Mouse (Mus musculus): ENCODE measurements at regions not wholly inside any gene's neighbourhood (a gene's known extent, or its start where the extent isn't known, plus 50 kb on each side); places are given as distances from the start of the nearest gene placed in this dataset.

DNA sequence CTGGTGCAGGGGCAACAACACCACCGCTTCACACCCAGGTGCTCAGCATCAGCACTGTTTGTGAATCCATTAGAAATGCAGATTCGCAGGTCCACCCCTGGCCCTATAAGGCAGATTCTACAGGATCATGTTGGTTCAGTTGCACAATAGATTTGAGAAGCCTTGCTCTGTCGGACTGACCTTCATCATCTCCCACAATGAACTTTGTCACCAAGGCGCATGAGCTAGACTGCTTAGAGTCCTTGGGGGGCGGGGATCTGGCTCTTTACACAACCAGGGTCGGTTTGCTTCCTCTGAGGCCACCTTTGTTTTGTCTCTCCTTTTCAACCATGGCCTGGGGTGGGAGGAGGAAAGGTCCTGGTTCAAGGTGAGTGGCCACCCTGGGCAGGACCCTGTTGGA lies 209.7 kb downstream of the Igsf11 start:
- no peak for DNase-seq (ENCODE audit: low read depth, low spot score)

- DNase-seq (ENCODE audit: low read depth, low spot score), result no peak
Measured at GRCm38 (mm10) chr16:39103360-39104095, 211.1 kb downstream of the Igsf11 start.

GRCm38 (mm10) chr16:39109383-39110033 lies 217.0 kb downstream of the Igsf11 start:
- peak; percentile 20 for DNase-seq (ENCODE audit: low read depth, low spot score)

GRCm38 (mm10) chr16:39110089-39110488 lies 217.6 kb downstream of the Igsf11 start:
- no peak for DNase-seq (ENCODE audit: low read depth, low spot score)

DNA sequence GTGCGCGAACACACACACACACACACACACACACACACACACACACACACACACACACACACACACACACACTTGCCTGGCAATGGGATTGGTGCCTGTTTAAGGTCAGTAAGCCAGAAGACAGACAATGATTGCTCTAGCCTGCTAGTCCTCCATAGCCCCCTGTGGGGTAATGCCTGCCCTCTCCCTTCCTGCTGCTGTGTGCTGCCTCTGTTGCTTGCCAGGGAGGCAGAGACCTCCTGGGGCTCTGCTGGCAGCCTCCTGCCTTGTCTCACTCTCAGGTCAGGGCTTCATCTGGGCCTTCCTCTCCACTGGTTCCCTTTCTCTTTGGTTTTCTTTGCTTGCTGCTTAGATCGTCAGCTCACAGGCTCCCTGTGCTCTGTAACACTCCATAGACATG lies 225.6 kb downstream of the Igsf11 start:
- no peak for DNase-seq (ENCODE audit: low read depth, low spot score)

DNA sequence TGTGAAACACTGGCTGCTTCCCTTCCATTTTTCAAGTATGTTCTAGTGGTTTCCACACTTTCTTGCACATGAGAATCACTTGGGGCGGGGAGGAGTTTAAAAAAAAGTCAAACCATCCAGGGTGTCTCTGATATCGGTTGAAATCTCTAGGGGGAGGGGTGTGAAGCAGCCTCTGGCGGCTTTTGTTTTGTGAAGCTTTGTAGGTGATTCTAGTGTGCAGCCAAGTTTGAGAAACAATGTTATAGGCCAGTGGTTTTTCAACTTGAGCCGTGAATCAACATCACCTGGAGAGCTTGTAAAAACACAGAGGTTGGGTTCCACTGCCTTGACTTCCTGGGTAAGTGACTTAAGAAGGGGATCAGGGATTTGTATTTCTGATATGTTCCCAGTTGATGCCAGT lies 227.3 kb downstream of the Igsf11 start:
- DNase-seq (ENCODE audit: low read depth, low spot score), result no peak

- no peak for DNase-seq (ENCODE audit: low read depth, low spot score)
Measured at GRCm38 (mm10) chr16:39123445-39123952, 231.0 kb downstream of the Igsf11 start.

DNA sequence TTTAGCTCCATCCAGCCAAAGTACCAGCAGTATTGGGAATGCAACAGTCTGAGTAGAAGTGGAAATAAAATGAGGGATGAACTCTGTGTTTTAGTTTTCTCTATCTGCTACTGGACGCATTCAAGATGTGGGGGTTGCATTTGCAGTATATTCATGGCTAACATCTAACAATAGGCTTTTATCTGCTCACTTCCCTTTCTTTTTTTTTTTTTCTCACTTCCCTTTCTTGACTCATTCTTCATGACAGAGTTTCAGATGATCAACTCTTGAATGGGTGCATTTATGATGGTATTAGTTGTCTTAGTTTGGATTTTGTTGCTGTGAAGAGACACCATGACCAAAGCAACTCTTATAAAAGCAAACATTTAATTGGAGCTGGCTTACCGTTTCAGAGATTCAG lies 240.0 kb downstream of the Igsf11 start:
- no peak for DNase-seq (ENCODE audit: low read depth, low spot score)

- DNase-seq (ENCODE audit: low read depth, low spot score), result no peak
Measured at GRCm38 (mm10) chr16:39135777-39136176, 243.3 kb downstream of the Igsf11 start.

GRCm38 (mm10) chr16:39147151-39147550 lies 254.7 kb downstream of the Igsf11 start:
- DNase-seq (ENCODE audit: low read depth, low spot score), result no peak

DNA sequence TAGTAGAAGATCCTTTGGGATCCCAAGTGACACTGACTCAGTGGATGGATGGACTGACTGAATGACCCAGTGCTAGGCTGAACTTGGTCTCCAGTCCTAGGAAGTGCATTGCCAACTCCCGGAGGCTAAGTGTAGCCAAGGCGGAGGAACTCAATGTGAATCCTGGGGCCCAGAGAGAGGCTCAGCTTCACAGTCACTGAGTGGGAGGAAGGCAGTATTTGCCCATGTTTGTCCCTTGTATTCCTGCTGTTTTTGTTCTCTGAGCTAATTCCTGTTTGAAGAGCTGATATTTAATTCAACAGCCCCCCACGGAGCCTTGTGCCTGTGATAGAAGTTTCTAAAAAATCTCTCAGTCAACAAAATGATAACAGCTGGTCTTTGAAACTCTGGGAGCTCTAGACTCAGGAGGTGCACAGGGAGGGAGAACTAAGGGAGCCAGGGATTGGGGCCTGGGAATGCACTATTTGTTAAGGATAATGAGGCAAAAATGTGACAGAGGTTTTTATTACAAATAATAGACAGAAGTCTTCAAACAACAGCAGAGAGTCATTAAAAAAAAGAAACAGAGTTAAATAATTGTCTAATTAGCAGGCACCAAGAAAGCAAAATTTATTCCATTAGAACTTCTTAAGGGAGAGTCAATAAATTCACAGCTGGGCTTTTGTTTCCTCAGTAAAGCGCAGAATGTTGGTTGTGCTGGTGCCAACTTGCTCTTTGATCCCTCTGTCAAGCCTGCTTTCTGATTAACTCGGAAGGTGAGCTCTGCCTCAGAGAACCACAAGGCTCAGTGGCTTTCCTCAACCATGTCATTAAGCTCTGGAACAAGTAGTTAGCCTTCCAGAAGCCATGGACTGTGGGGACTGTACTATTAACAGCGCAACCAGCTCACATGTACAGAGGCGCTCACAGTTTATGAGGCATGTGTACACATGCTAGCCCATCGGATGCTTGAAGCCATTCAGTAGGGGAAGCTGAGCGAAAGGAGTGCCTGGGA lies 259.2 kb downstream of the Igsf11 start:
- no peak for DNase-seq (ENCODE audit: low read depth, low spot score)

DNA sequence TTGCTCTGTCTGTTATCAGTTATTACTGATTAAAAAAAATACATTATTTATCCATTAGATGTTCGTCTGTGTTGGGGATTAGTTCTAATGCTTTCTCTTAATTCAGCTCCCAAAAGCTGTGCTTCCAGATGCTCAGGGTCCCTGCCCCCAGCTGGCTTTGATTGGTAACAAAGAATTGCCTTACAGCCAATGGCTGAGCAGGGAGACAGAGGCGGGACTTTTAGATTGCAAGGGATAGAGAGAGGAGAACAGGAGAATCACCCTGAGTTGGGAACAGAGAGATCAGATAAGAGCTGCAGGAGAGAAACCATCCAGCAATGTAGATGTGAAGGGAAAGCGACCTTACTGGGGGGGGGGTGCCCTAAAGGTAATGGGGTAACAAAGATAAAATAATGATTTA lies 266.4 kb downstream of the Igsf11 start:
- no peak for DNase-seq (ENCODE audit: low read depth, low spot score)

DNA sequence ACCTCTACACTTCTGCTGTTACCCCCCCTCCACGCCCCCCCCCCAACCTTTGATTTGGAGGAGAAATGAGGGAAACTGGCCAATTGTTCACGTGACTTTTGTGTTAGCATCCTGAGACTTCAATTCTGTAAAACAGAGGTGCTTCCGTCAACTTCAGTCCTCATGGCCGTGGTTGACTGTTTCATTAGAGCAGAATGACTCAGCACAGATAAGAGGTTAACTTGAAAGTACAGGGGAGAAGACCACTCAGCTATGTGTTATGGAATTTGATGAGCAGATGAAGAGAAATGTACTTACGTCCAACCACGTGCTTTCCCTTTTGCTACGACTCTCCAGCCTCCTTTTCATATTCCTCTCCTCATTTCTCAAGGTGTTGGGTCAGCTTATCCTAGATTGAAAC lies 267.3 kb downstream of the Igsf11 start:
- no peak for DNase-seq (ENCODE audit: low read depth, low spot score)

DNA sequence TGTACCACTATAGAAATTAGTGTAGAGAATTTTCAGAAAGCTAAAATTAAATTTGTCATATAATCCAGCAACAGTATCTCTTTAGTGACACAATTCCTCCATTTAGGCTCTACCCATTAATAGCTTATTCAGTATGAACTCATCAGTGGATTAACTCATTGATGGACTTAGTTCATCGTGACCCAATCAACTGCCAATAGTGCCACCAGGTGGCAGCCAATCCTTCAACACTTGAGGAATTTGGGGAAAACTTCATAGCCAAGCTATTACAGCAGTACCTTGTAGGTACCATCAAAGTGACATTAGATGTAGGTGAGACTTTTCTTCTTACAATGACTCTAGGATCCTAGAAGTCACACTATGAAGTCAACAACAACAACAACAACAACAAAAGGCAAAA lies 270.2 kb downstream of the Igsf11 start:
- no peak for DNase-seq (ENCODE audit: low read depth, low spot score)

- DNase-seq (ENCODE audit: low read depth, low spot score), result no peak
Measured at GRCm38 (mm10) chr16:39191861-39192260, 299.4 kb downstream of the Igsf11 start.

DNA sequence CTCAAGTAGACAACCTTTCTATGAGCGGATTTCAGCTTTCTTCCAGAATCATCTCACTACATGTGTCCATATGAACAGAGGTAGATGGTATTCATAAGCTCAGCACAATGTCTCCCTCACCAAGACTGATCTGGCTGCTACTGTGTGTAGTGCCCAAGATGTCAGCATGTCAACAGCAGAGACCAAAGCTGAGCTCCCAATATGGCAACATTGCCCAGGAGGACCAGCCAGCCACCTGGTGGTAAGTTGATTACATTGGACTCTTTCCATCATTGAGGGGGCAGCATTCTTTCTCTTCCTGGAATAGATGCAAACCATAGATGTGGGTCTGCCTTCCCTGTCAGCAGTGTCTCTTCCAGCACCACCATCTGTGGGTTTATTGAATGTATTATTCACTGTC lies 303.0 kb downstream of the Igsf11 start:
- DNase-seq (ENCODE audit: low read depth, low spot score), result no peak

DNA sequence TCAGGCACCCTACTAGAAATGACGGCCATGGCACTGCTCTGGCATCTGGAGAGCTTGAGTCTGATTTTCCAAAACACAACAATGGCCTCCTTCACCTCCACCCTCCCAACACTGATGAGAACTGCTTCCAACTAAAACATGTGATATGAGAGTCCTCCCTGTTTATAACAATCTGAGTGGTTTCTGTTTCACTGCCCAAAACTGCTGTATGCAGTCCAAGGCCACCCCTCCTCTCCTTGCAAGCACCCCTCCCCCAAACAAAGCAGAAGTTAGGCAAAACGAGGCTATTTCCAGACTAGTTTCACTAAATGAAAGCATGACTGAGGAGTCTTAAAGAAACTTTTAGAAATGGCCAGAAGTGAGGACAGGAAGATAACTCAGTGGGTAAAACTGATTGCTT lies 304.4 kb downstream of the Igsf11 start:
- DNase-seq (ENCODE audit: low read depth, low spot score), result no peak

DNA sequence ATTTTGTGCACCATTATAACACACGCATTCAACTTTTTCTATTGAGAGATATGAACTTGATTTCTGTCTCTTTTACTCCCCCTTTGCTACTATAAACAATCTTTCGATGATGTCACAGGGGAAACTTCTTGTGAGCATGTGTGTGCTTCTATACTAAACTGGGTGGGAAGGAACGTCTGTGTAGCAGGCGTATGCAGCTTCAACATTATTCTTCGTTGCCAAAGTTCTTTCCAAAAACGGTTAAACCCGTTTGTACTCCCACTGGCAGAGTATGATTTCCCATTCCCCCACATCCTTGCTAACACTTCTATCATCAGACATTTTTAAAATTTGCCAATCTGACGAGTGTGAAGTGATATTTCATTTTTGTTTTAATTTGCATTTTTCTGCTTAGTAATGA lies 331.1 kb downstream of the Igsf11 start:
- DNase-seq (ENCODE audit: low read depth, low spot score), result no peak

- DNase-seq (ENCODE audit: low read depth, low spot score), result no peak
Measured at GRCm38 (mm10) chr16:39229501-39229900, 337.0 kb downstream of the Igsf11 start.

DNA sequence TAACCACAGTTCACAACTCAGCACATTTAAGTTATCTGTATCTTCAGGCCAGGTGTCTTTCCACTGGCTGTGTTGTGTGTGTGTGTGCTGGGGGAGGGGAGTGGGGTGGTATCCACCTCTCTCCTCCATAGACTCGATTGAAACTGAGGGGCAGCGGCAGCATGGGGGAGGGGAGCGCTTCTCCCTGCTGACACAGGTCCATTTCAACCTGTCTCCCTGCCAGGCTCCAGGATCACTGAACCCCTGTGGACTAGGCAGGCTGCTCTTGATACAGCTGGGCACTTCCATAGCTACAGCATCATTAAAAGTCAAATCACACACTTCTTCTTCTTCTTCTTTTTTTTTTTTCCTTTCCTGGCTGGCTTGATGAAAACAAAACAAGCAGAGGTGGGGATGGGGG lies 338.0 kb downstream of the Igsf11 start:
- no peak for DNase-seq (ENCODE audit: low read depth, low spot score)

DNA sequence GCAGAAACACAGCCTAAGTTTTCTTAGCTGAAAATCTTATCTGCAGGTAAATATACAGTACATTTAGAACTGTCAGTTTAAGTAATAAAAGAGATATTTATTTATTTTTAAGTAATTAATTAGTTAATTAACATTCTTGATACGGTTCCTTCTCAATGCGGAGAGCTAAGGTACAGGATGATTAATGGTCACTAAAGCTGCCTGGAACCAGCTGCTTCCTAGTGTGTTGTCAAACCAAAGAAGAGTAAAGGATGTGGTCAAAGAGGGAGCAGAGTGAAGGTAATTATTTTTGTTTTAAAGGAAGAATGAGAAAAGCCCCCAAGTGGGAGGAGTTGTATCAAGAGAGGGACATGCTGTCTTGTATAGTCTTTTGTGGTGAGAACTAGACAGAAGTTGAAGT lies 341.8 kb downstream of the Igsf11 start:
- no peak for DNase-seq (ENCODE audit: low read depth, low spot score)

GRCm38 (mm10) chr16:39273490-39273889 lies 381.0 kb downstream of the Igsf11 start:
- no peak for DNase-seq (ENCODE audit: low read depth, low spot score)

All from CD4-positive, CD25-positive, alpha-beta regulatory T cell, adult 2 months (primary cell).